Mouse (Mus musculus) liver, embryonic 12.5 days (tissue): ENCODE measurements around the gene Bcap31. TPM values are rescaled to one million over a fixed set of nuclear protein-coding genes. Genes with fewer than 3 reads are reported as not detected.

Experiments
- ATAC-seq: fragments of 200-750 bp; cut with Nextera tagmentation; 2 replicates; pipeline ENCODE4 v1.8.0; 2017; ENCODE audit warnings: moderate number of reproducible peaks, mild to moderate bottlenecking, moderate library complexity
- H3K27ac ChIP-seq: fragments of 300-500 bp; sonication (generic); 2 replicates; pipeline ENCODE4 v1.5.1; 2016; ENCODE audit warnings: mild to moderate bottlenecking
- H3K27me3 ChIP-seq: fragments of 300-500 bp; sonication (generic); replicated peaks from 2 replicates; pipeline ENCODE4 v1.6.1; 2016; ENCODE audit warnings: mild to moderate bottlenecking, moderate library complexity
- H3K36me3 ChIP-seq: fragments of 300-500 bp; sonication (generic); 2 replicates; pipeline ENCODE4 v1.6.1; 2016; ENCODE audit warnings: mild to moderate bottlenecking, moderate library complexity
- H3K4me1 ChIP-seq: fragments of 300-500 bp; sonication (generic); 2 replicates; pipeline ENCODE4 v1.6.1; 2016
- H3K4me2 ChIP-seq: fragments of 300-500 bp; sonication (generic); 2 replicates; pipeline ENCODE4 v1.6.1; 2016; ENCODE audit warnings: mild to moderate bottlenecking, moderate library complexity
- H3K4me3 ChIP-seq: fragments of 300-500 bp; sonication (generic); 2 replicates; pipeline ENCODE4 v1.5.1; 2016; ENCODE audit warnings: mild to moderate bottlenecking, moderate library complexity
- H3K9ac ChIP-seq: fragments of 300-500 bp; sonication (generic); 2 replicates; pipeline ENCODE4 v1.6.1; 2016; ENCODE audit warnings: mild to moderate bottlenecking, moderate library complexity
- H3K9me3 ChIP-seq: fragments of 300-500 bp; sonication (generic); replicated peaks from 2 replicates; pipeline ENCODE4 v1.6.1; 2016; ENCODE audit warnings: mild to moderate bottlenecking, moderate library complexity
- WGBS: fragments of 180-500 bp; shearing (Covaris S2); methylation state at CpG from one replicate; pipeline ENCODE4 v1.1.7; 2016; ENCODE audit not compliant: insufficient replicate concordance; 5-methylcytosine and 5-hydroxymethylcytosine counted together
- polyA plus RNA-seq: library from polyadenylated mRNA; unstranded; fragments of >200 nt; fragmentation: Nextera tagmentation; extraction: Ambion mirVana; gene quantifications from 2 replicates; pipeline ENCODE4 v1.2.1, GENCODE M21; 2016

The Bcap31 gene
- polyA plus RNA-seq, 1 experiment from 2014 or later, result 175 TPM

GRCm38 (mm10) chrX:73673968-73674661 lies 41.9 kb downstream of the Bcap31 start:
- peaks cover 13% of the 10 kb centered on the region; the same call in 1 of the 2 replicates for H3K4me1 ChIP-seq
- no peak overlapping the region for H3K27ac ChIP-seq
- 42% methylated on average over 20 of the region's 20 CpGs for WGBS
- ATAC-seq, result 0 out of 2 replicates have a peak, but pooled peaks have one; percentile 26
- no peaks in the 10 kb centered on the region for H3K36me3 ChIP-seq
- no peaks in the 10 kb centered on the region for H3K9me3 ChIP-seq
- peaks cover 60% of the 10 kb centered on the region for H3K27me3 ChIP-seq
- H3K4me3 ChIP-seq, result peak overlapping the region; percentile 60
- H3K9ac ChIP-seq, result no peak overlapping the region; the same call in 1 of the 2 replicates
- peak overlapping the region; percentile 82 for H3K4me2 ChIP-seq

- H3K27ac ChIP-seq, result no peak overlapping the region
These were observed 42.4 kb downstream of the Bcap31 start for GRCm38 (mm10) chrX:73673619-73673967.

DNA sequence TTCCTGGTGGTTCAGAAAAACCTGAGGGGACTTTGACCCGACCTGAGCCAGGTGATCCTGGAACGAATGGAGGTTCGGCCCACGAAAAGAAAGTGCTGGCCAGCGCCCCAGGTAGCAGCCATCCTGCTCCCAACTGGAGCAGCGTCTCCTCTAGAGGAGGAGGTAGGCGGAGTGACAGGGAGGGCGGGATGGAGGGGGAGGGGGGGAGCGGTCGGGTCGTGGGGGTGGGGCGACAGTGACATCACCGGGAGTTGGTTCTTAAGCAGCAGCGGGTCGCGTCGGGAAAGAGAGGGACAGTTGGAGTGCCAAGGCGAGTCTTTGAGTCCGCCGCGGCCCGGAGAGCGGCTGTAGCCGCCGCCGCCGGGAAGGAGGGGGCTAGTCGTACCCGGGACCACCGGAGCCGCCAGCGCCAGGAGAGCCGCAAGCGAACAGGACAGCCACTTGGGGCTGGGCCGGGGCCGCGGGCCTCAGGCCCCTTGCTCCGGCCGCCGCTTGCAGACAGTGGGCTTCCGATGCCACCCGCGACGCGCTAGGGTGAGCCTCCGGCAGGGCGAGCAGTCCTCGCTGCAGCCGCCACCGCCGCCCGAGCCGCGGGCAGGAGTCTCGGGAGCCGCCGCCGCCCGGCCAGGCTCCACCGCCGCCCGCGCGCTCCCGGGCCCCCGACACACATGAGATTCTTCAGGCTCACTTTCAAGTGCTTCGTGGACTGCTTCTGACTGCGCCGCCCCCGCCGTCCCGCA lies 42.9 kb downstream of the Bcap31 start, which contains the start of gene Slc6a8:
Gene Slc6a8, plus strand, starts transcription at position 272 of the 740 bp plus-strand sequence.
- no peaks in the 10 kb centered on the region for H3K9me3 ChIP-seq
- peak within 1 kb of the TSS; percentile 82 for H3K4me2 ChIP-seq
- H3K36me3 ChIP-seq, result no peaks in the 10 kb centered on the region
- WGBS, result 16% methylated on average over 42 of the region's 72 CpGs
- H3K9ac ChIP-seq, result peak within 1 kb of the TSS; percentile 68
- H3K27ac ChIP-seq, result no peak within 1 kb of the TSS
- peak within 1 kb of the TSS; percentile 60 for H3K4me3 ChIP-seq
- peaks cover 13% of the 10 kb centered on the region; the same call in 1 of the 2 replicates for H3K4me1 ChIP-seq
- ATAC-seq, result peak; percentile 49
- H3K27me3 ChIP-seq, result peaks cover 60% of the 10 kb centered on the region

More at GRCm38 (mm10) chrX:73673619-73673967, 42.4 kb downstream of the Bcap31 start:
- Histone ChIP-seq H3K9ac (peak overlapping the region; percentile 68), H3K9me3 (no peaks in the 10 kb centered on the region), H3K4me2 (peak overlapping the region; percentile 82), H3K27me3 (peaks cover 60% of the 10 kb centered on the region), H3K4me1 (peaks cover 13% of the 10 kb centered on the region; the same call in 1 of the 2 replicates), H3K4me3 (peak overlapping the region; percentile 60), H3K36me3 (no peaks in the 10 kb centered on the region)
- no peak for ATAC-seq
- WGBS, result 11% methylated on average over 40 of the region's 42 CpGs

GRCm38 (mm10) chrX:73672031-73672431 lies 43.9 kb downstream of the Bcap31 start:
- H3K27me3 ChIP-seq, result peaks cover 54% of the 10 kb centered on the region
- H3K4me2 ChIP-seq, result no peak overlapping the region
- H3K4me3 ChIP-seq, result no peak overlapping the region
- no peak overlapping the region for H3K9ac ChIP-seq
- H3K36me3 ChIP-seq, result no peaks in the 10 kb centered on the region
- 45% methylated on average over 4 of the region's 4 CpGs for WGBS
- peak; percentile 58; the same call in 1 of the 2 replicates for ATAC-seq
- no peak overlapping the region for H3K27ac ChIP-seq
- peaks cover 13% of the 10 kb centered on the region; the same call in 1 of the 2 replicates for H3K4me1 ChIP-seq
- H3K9me3 ChIP-seq, result no peaks in the 10 kb centered on the region

- H3K4me3 ChIP-seq, result no peak overlapping the region
These were observed 52.8 kb downstream of the Bcap31 start for GRCm38 (mm10) chrX:73663143-73663542.

GRCm38 (mm10) chrX:73660284-73660665 lies 55.7 kb downstream of the Bcap31 start:
- H3K4me2 ChIP-seq, result peak overlapping the region; percentile 69
- H3K9ac ChIP-seq, result no peak overlapping the region; the same call in 1 of the 2 replicates
- WGBS, result 54% methylated on average over 3 of the region's 3 CpGs
- no peaks in the 10 kb centered on the region for H3K36me3 ChIP-seq
- no peaks in the 10 kb centered on the region for H3K9me3 ChIP-seq
- H3K27ac ChIP-seq, result no peak overlapping the region
- no peak for ATAC-seq
- peak overlapping the region; percentile 40 for H3K4me3 ChIP-seq
- H3K27me3 ChIP-seq, result peaks cover 43% of the 10 kb centered on the region
- H3K4me1 ChIP-seq, result 0 out of 2 replicates have a peak, but pooled peaks cover 7% of the 10 kb centered on the region

More at GRCm38 (mm10) chrX:73663143-73663542, 52.8 kb downstream of the Bcap31 start:
- Histone ChIP-seq H3K4me2 (no peak overlapping the region), H3K27ac (no peak overlapping the region), H3K9ac (no peak overlapping the region), H3K4me1 (0 out of 2 replicates have a peak, but pooled peaks cover 7% of the 10 kb centered on the region), H3K36me3 (no peaks in the 10 kb centered on the region), H3K27me3 (peaks cover 26% of the 10 kb centered on the region), H3K9me3 (no peaks in the 10 kb centered on the region)
- no peak for ATAC-seq

DNA sequence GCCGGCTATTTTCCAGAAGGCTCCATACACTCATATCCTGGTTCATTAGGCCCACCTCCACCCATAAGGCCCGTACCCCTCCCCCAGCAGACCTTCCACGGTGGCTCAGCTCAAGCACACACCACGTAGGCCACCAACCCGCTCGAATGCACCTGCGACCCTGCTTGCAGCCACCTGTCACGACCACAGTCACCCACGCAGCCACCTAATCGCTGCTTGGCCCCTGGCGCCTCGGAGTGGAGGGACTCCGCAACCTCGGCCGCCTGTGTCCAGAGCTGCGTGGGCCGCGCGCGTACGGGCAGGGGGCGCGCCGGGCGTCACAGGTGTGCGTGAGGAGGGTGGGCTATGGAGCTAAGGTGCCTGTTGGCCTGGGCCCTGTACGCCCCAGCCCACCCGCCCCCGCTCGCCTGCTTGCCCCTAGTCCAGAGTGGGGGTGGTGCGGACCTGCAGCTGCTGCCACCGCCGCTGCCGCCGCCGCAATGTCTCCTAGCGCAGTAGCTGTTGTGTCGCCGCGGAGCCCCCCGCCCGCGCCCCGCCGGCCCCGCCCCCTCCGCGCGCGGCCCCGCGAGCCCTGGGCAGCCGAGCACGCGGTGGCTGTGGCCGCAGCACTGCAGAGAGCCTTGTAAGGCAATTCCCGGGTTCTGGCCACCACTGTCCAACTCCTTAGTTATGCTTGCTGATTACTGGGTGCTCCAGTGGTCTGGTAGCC lies 56.2 kb downstream of the Bcap31 start, which contains the start of gene Pnck:
Gene Pnck, minus strand, starts transcription at position 543 of the 709 bp plus-strand sequence.
- Histone ChIP-seq H3K36me3 (no peaks in the 10 kb centered on the region), H3K9ac (no peak within 1 kb of the TSS; the same call in 1 of the 2 replicates), H3K4me1 (0 out of 2 replicates have a peak, but pooled peaks cover 7% of the 10 kb centered on the region), H3K9me3 (no peaks in the 10 kb centered on the region), H3K27ac (no peak within 1 kb of the TSS), H3K4me3 (peak within 1 kb of the TSS; percentile 40), H3K4me2 (peak within 1 kb of the TSS; percentile 69), H3K27me3 (peaks cover 43% of the 10 kb centered on the region)
- no peak for ATAC-seq
- 23% methylated on average over 44 of the region's 57 CpGs for WGBS

- Histone ChIP-seq H3K9ac (no peak overlapping the region), H3K4me3 (no peak overlapping the region)
- 54% methylated on average over 12 of the region's 13 CpGs for WGBS
These were observed 56.9 kb downstream of the Bcap31 start for GRCm38 (mm10) chrX:73658936-73659574.

GRCm38 (mm10) chrX:73658391-73658790 lies 57.6 kb downstream of the Bcap31 start:
- H3K36me3 ChIP-seq, result no peaks in the 10 kb centered on the region
- no peaks in the 10 kb centered on the region for H3K9me3 ChIP-seq
- no peak for ATAC-seq
- no peak overlapping the region for H3K9ac ChIP-seq
- H3K27ac ChIP-seq, result no peak overlapping the region
- H3K4me2 ChIP-seq, result no peak overlapping the region
- 31% methylated on average over 6 of the region's 7 CpGs for WGBS
- peaks cover 49% of the 10 kb centered on the region for H3K27me3 ChIP-seq
- H3K4me3 ChIP-seq, result no peak overlapping the region
- 0 out of 2 replicates have a peak, but pooled peaks cover 7% of the 10 kb centered on the region for H3K4me1 ChIP-seq

More at GRCm38 (mm10) chrX:73658936-73659574, 56.9 kb downstream of the Bcap31 start:
- Histone ChIP-seq H3K9me3 (no peaks in the 10 kb centered on the region), H3K27me3 (peaks cover 43% of the 10 kb centered on the region), H3K4me1 (0 out of 2 replicates have a peak, but pooled peaks cover 7% of the 10 kb centered on the region), H3K36me3 (no peaks in the 10 kb centered on the region), H3K27ac (no peak overlapping the region), H3K4me2 (peak overlapping the region; percentile 69; the same call in 1 of the 2 replicates)
- no peak for ATAC-seq

- Histone ChIP-seq H3K36me3 (no peaks in the 10 kb centered on the region), H3K9me3 (no peaks in the 10 kb centered on the region), H3K4me3 (no peak overlapping the region), H3K27me3 (peaks cover 53% of the 10 kb centered on the region), H3K4me1 (0 out of 2 replicates have a peak, but pooled peaks cover 7% of the 10 kb centered on the region), H3K9ac (no peak overlapping the region), H3K4me2 (no peak overlapping the region), H3K27ac (no peak overlapping the region)
- no peak for ATAC-seq
- 30% methylated on average over 3 of the region's 3 CpGs for WGBS
These were observed 60.4 kb downstream of the Bcap31 start for GRCm38 (mm10) chrX:73655529-73655928.

DNA sequence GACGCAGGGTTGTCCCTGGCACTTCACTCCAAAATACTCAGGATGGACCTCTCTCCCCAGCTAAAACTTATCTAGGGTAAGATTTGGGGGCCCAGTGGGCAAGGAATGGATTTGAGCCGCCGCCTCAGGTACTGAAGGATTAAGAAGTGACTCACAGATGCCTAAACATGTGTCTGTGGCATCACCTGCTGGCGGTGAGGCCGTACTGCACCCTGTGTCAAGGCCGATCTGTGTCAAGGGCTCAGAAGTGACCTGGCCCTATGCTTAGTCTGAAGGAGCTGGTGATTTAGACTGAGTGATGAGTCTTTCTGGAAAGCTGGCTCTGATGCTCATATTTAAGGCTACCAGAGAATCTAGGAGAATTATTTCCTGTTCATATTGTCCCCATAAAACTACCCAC lies 61.8 kb downstream of the Bcap31 start:
- ATAC-seq, result 0 out of 2 replicates have a peak, but pooled peaks have one; percentile 49

More for the DNA sequence above, 61.8 kb downstream of the Bcap31 start:
- WGBS, result 7% methylated on average over 6 of the region's 6 CpGs
- Histone ChIP-seq H3K36me3 (no peaks in the 10 kb centered on the region), H3K4me2 (no peak overlapping the region), H3K9me3 (no peaks in the 10 kb centered on the region), H3K27ac (no peak overlapping the region), H3K4me3 (no peak overlapping the region), H3K4me1 (0 out of 2 replicates have a peak, but pooled peaks cover 5% of the 10 kb centered on the region), H3K9ac (no peak overlapping the region), H3K27me3 (peaks cover 39% of the 10 kb centered on the region)
